Mouse (Mus musculus): ENCODE measurements at regions not wholly inside any gene's neighbourhood (a gene's known extent, or its start where the extent isn't known, plus 50 kb on each side); places are given as distances from the start of the nearest gene placed in this dataset.

DNA sequence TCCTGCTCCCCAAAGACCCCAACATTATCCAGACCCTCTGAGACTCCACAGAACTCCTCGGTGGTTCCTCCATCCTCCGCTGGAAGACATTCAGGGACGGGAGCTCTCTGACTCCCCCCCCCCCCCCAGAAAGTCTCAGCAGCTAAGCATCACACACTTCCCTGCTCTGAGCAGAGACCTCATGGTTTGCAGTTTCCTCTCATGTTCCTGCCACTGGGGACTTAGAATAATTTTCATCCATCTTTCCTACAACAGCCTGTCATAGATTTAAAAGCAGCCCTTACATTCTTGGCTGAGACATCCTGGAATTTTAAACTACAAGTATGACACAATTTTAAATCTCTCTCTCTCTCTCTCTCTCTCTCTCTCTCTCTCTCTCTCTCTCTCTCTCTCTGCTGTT, 69.2 kb downstream of the Gpr65 start:
- H3K36me3 ChIP-seq = no peaks in the 10 kb centered on the region
- no peak overlapping the region for H3K4me3 ChIP-seq (replicated peaks)
- no peak overlapping the region for H3K9ac ChIP-seq
- WGBS = 62% methylated on average over 3 of the region's 3 CpGs
- H3K27me3 ChIP-seq = no peaks in the 10 kb centered on the region
- no peak for ATAC-seq (replicated peaks; ENCODE audit: low FRiP score)
- H3K4me1 ChIP-seq = no peaks in the 10 kb centered on the region
- H3K27ac ChIP-seq = no peak overlapping the region
- H3K9me3 ChIP-seq (replicated peaks) = no peaks in the 10 kb centered on the region
- no peak overlapping the region for H3K4me2 ChIP-seq

- Histone ChIP-seq H3K4me2 (no peak overlapping the region), H3K9ac (no peak overlapping the region), H3K4me3 (replicated peaks) (no peak overlapping the region), H3K9me3 (replicated peaks) (no peaks in the 10 kb centered on the region), H3K27me3 (no peaks in the 10 kb centered on the region), H3K4me1 (no peaks in the 10 kb centered on the region), H3K36me3 (no peaks in the 10 kb centered on the region), H3K27ac (no peak overlapping the region)
- ATAC-seq (replicated peaks; ENCODE audit: low FRiP score) = no peak
- WGBS = 90% methylated on average over 9 of the region's 9 CpGs
These were observed 71.1 kb downstream of the Gpr65 start for GRCm38 (mm10) chr12:98339536-98339935.

- H3K4me2 ChIP-seq = no peak overlapping the region
- WGBS = 91% methylated on average over 2 of the region's 2 CpGs
- no peak overlapping the region for H3K27ac ChIP-seq
- H3K4me3 ChIP-seq (replicated peaks) = no peak overlapping the region
- H3K9me3 ChIP-seq (replicated peaks) = no peaks in the 10 kb centered on the region
- no peaks in the 10 kb centered on the region for H3K4me1 ChIP-seq
- no peak overlapping the region for H3K9ac ChIP-seq
- H3K27me3 ChIP-seq = no peaks in the 10 kb centered on the region
- no peak for ATAC-seq (replicated peaks; ENCODE audit: low FRiP score)
- no peaks in the 10 kb centered on the region for H3K36me3 ChIP-seq
These were observed 73.7 kb downstream of the Gpr65 start for GRCm38 (mm10) chr12:98342158-98342557.

DNA sequence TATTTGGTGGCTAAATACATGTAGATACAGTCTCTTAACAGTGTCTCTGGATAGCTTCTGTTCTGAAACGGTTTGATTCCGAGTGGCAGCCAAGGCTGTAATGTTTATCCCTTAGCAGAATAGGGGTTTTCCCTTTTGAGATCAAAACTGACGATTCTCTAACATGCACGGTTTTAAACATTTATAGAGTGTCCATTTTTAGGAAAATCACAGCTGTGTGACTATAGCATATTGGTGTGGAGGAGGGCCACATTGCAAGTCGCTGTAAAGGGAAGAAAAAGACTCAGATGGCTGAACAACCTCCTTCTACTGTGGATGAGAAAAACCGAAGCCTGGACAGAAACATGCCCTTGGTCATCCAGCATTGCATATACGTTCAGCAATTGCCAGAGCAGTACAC, 75.2 kb downstream of the Gpr65 start:
- no peaks in the 10 kb centered on the region for H3K27me3 ChIP-seq
- no peaks in the 10 kb centered on the region for H3K4me1 ChIP-seq
- H3K4me3 ChIP-seq (replicated peaks) = no peak overlapping the region
- H3K4me2 ChIP-seq = no peak overlapping the region
- no peak overlapping the region for H3K27ac ChIP-seq
- H3K9ac ChIP-seq = no peak overlapping the region
- no peak for ATAC-seq (replicated peaks; ENCODE audit: low FRiP score)
- no peaks in the 10 kb centered on the region for H3K36me3 ChIP-seq
- 83% methylated on average over 7 of the region's 7 CpGs for WGBS
- no peaks in the 10 kb centered on the region for H3K9me3 ChIP-seq (replicated peaks)

- no peak overlapping the region for H3K4me2 ChIP-seq
- H3K36me3 ChIP-seq = no peaks in the 10 kb centered on the region
- no peaks in the 10 kb centered on the region for H3K27me3 ChIP-seq
- H3K4me3 ChIP-seq (replicated peaks) = no peak overlapping the region
- H3K9me3 ChIP-seq (replicated peaks) = no peaks in the 10 kb centered on the region
- no peaks in the 10 kb centered on the region for H3K4me1 ChIP-seq
- 92% methylated on average over 6 of the region's 6 CpGs for WGBS
- H3K27ac ChIP-seq = no peak overlapping the region
- no peak for ATAC-seq (replicated peaks; ENCODE audit: low FRiP score)
- no peak overlapping the region for H3K9ac ChIP-seq
These were observed 78.6 kb downstream of the Gpr65 start for GRCm38 (mm10) chr12:98347056-98347455.

GRCm38 (mm10) chr12:98347550-98348318, 79.3 kb downstream of the Gpr65 start:
- no peak for ATAC-seq (replicated peaks; ENCODE audit: low FRiP score)
- Histone ChIP-seq H3K27ac (no peak overlapping the region), H3K36me3 (no peaks in the 10 kb centered on the region), H3K4me1 (no peaks in the 10 kb centered on the region), H3K9me3 (replicated peaks) (no peaks in the 10 kb centered on the region), H3K27me3 (no peaks in the 10 kb centered on the region), H3K4me2 (no peak overlapping the region), H3K4me3 (replicated peaks) (no peak overlapping the region), H3K9ac (no peak overlapping the region)
- WGBS = 75% methylated on average over 13 of the region's 13 CpGs

DNA sequence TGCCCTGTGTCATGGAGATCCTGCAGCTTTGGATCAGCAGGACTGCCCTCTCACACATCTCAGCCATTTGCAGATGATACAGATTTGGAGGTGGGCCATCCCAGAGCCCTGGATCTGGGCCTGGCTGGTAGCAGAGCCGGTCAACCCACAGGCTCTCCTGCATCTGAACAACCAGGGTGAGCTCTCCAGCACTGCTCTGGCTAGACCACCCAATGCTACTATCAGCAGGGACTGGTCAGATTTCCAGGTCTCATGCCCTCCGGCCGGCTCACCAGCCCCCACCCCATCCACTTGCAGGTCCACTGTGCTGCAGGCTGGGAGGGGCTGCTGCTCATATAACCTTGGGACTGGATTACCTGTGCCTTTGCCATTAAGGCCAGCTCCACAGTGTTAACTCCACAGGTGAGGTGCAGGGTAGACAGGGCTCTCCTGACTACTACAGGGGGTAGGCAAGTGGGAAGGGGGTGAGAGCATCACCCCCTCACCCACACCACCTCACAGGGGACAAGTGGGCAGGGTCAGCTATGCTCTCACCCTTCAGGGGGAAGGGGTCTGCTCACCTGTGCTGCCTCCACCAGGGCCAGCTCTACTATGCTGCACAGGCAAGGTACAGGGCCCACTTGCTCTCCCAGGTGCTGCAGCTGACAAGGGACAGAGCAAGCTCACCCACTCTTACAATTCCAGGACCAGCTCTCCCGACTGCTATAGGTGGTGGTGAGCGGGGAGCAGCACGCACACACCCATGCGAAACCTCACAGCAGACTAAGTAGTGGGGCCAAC, 81.6 kb downstream of the Gpr65 start:
- peak; percentile 18; the same call in 1 of the 2 replicates for ATAC-seq (replicated peaks; ENCODE audit: low FRiP score)
- no peaks in the 10 kb centered on the region for H3K4me1 ChIP-seq
- H3K4me3 ChIP-seq (replicated peaks) = no peak overlapping the region
- no peak overlapping the region for H3K9ac ChIP-seq
- no peak overlapping the region for H3K4me2 ChIP-seq
- H3K9me3 ChIP-seq (replicated peaks) = no peaks in the 10 kb centered on the region
- H3K27ac ChIP-seq = no peak overlapping the region
- WGBS = 93% methylated on average over 7 of the region's 7 CpGs
- H3K27me3 ChIP-seq = no peaks in the 10 kb centered on the region
- no peaks in the 10 kb centered on the region for H3K36me3 ChIP-seq

DNA sequence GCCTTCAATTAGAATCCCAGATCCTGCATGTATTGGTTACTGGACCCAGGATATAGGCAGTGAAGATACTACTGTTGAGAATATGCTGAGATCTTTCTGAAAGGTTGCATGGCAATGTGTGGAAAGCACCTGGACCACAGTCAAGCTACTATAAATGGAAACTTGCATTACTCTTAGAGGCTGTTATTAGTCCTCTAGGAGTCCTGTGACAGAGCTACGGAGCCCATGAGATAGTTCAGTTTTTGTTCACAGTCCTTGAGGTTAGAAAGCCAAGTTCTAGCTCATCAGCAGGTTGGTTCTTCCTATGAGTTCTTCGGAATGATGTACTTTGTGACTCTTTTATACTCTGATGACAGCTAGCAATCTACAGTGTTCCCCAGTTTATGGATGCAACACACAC, 84.0 kb downstream of the Gpr65 start:
- no peak for ATAC-seq (replicated peaks; ENCODE audit: low FRiP score)
- no peaks in the 10 kb centered on the region for H3K4me1 ChIP-seq
- H3K9me3 ChIP-seq (replicated peaks) = no peaks in the 10 kb centered on the region
- H3K36me3 ChIP-seq = no peaks in the 10 kb centered on the region
- no peaks in the 10 kb centered on the region for H3K27me3 ChIP-seq
- 91% methylated on average over 2 of the region's 2 CpGs for WGBS
- no peak overlapping the region for H3K9ac ChIP-seq
- H3K27ac ChIP-seq = no peak overlapping the region
- no peak overlapping the region for H3K4me3 ChIP-seq (replicated peaks)
- H3K4me2 ChIP-seq = no peak overlapping the region

GRCm38 (mm10) chr12:98354545-98354944, 86.1 kb downstream of the Gpr65 start:
- no peak overlapping the region for H3K4me2 ChIP-seq
- no peaks in the 10 kb centered on the region for H3K9me3 ChIP-seq (replicated peaks)
- ATAC-seq (replicated peaks; ENCODE audit: low FRiP score) = no peak
- no peaks in the 10 kb centered on the region for H3K4me1 ChIP-seq
- no peak overlapping the region for H3K9ac ChIP-seq
- no peaks in the 10 kb centered on the region for H3K36me3 ChIP-seq
- WGBS = 54% methylated on average over 1 of the region's 1 CpGs
- H3K4me3 ChIP-seq (replicated peaks) = no peak overlapping the region
- no peak overlapping the region for H3K27ac ChIP-seq
- H3K27me3 ChIP-seq = no peaks in the 10 kb centered on the region

GRCm38 (mm10) chr12:98367583-98367982, 99.1 kb downstream of the Gpr65 start:
- Histone ChIP-seq H3K4me3 (replicated peaks) (no peak overlapping the region), H3K9ac (no peak overlapping the region), H3K27ac (no peak overlapping the region), H3K9me3 (replicated peaks) (no peaks in the 10 kb centered on the region), H3K27me3 (no peaks in the 10 kb centered on the region), H3K4me1 (no peaks in the 10 kb centered on the region), H3K4me2 (no peak overlapping the region), H3K36me3 (no peaks in the 10 kb centered on the region)
- 79% methylated on average over 2 of the region's 2 CpGs for WGBS
- ATAC-seq (replicated peaks; ENCODE audit: low FRiP score) = no peak

- Histone ChIP-seq H3K9ac (no peak overlapping the region), H3K4me3 (replicated peaks) (no peak overlapping the region), H3K4me2 (no peak overlapping the region), H3K27me3 (no peaks in the 10 kb centered on the region), H3K27ac (no peak overlapping the region), H3K9me3 (replicated peaks) (no peaks in the 10 kb centered on the region), H3K4me1 (no peaks in the 10 kb centered on the region), H3K36me3 (no peaks in the 10 kb centered on the region)
- ATAC-seq (replicated peaks; ENCODE audit: low FRiP score) = no peak
- 64% methylated on average over 3 of the region's 3 CpGs for WGBS
These were observed 102.3 kb downstream of the Gpr65 start for GRCm38 (mm10) chr12:98370771-98371170.

DNA sequence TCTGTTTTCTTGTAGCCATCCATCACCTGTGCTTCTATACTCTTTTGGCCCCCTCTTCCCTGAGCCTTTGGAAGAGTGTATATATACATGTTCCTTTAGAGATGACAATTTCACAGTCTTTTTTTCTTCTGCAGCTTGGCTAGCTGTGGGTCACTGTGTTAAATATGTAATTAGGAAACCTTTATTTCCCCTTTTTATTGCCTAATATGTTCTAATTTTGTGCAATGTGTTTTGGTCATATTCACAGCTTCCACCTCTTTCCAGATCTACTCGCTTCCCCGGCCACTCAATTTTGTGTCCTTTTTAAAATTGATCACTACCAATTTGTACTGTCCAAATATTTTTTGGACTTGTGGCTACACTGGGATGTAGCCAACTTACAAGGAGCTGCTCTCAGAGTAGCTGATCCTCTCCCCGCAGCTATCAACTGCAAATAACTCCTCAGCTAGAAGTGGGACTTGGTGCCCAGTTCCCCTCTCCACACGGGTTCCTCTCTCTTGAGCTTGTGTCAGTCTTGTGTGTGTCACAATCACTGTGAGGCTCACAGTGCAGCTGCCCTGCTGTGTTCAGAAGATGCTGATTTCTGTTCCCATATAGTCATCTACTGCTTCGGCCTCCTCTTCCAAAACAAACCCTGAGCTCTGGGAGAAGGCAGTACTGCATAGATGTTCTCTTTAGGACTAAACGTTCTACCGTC, 106.9 kb downstream of the Gpr65 start:
- no peaks in the 10 kb centered on the region for H3K4me1 ChIP-seq
- H3K9me3 ChIP-seq (replicated peaks) = no peaks in the 10 kb centered on the region
- H3K4me2 ChIP-seq = no peak overlapping the region
- WGBS = 90% methylated on average over 7 of the region's 7 CpGs
- no peak overlapping the region for H3K9ac ChIP-seq
- H3K27ac ChIP-seq = no peak overlapping the region
- ATAC-seq (replicated peaks; ENCODE audit: low FRiP score) = no peak
- no peaks in the 10 kb centered on the region for H3K36me3 ChIP-seq
- no peaks in the 10 kb centered on the region for H3K27me3 ChIP-seq
- H3K4me3 ChIP-seq (replicated peaks) = no peak overlapping the region
